Comparison of ENCODE assay signal across 10 mouse cellular contexts in genomic region chr2:132597226-132597625, GRCm38 (mm10). TPM values are rescaled to one million over a fixed set of nuclear protein-coding genes. Genes with fewer than 3 reads are reported as not detected.
DNase-seq lines count a peak whose midpoint lies in the region; ATAC-seq and TF ChIP-seq lines count a peak whose summit lies in the region.
"Had no signal": no experiment of that assay in that cellular context is flagged by ENCODE, and none has a peak within 500 bp of the region (broad histone marks: within the 10 kb centered on the region; RNA-seq: fewer than 3 reads in every experiment).

No protein-coding gene starts in this region.

- 0 out of 2 replicates have a peak overlapping the region, but pooled peaks have one; percentile 17 for H3K27ac ChIP-seq in olfactory bulb, adult 2 months (ENCODE audit: insufficient read depth, low read depth, low read length)
- H3K27ac ChIP-seq: embryonic facial prominence, embryonic 15.5 days; limb, embryonic 12.5 days had no signal

- peaks cover 5% of the 10 kb centered on the region; the same call in 1 of the 2 replicates for H3K4me1 ChIP-seq in olfactory bulb, adult 2 months (ENCODE audit: control insufficient read depth, insufficient read depth, low read length)
- H3K4me1 ChIP-seq: embryonic facial prominence, embryonic 15.5 days; hindbrain, embryonic 13.5 days had no signal

- no peak for TF ChIP-seq POLR2A in olfactory bulb, adult 2 months (IDR thresholded peaks at IDR 0.05; ENCODE audit: insufficient read depth, low read depth, low read length)

- WGBS in olfactory bulb, adult 2 months: 54% methylated on average over 8 of the region's 8 CpGs

- peak; percentile 20 for DNase-seq in CD4-positive helper T cell, adult 2 months (ENCODE audit: low read depth, low spot score)
- DNase-seq in CD8-positive naive resting alpha-beta T cell, adult 2 months (ENCODE audit: low read depth in 2 of 2, low spot score in 2 of 2): peak; percentile 26 to 49
- no peak for DNase-seq in urinary bladder, postnatal 14 days (ENCODE audit: low spot score)
- DNase-seq in cerebellum, adult 9-11 months: no peak
- no peak for DNase-seq in adrenal gland, adult 8-10 months

- TF ChIP-seq CTCF in olfactory bulb, adult 2 months (IDR thresholded peaks at IDR 0.05; ENCODE audit: insufficient read depth, low read depth, low read length): no peak

- ATAC-seq in hematopoietic stem cell, adult 5-6 weeks (replicated peaks in 1 of 2; ENCODE audit: insufficient read depth in 1 of 2, low FRiP score in 2 of 2, low TSS enrichment in 1 of 2, low read depth in 1 of 2, poor library complexity in 2 of 2, severe bottlenecking in 2 of 2): peak; percentile 73 to 87

- H3K4me3 ChIP-seq in olfactory bulb, adult 2 months (ENCODE audit: insufficient read depth, low read depth, low read length): no peak overlapping the region
- H3K4me3 ChIP-seq: embryonic facial prominence, embryonic 15.5 days; hindbrain, embryonic 13.5 days; limb, embryonic 12.5 days had no signal

RNA-seq across cellular contexts. Expression of gene Gpcpd1, which starts 9.7 kb away (rescaled TPM):
- 37.1 and 47.0 TPM in 2 replicates for total RNA-seq in hematopoietic stem cell, adult 5-6 weeks (2017)
- polyA plus RNA-seq in olfactory bulb, adult 2 months (2012; ENCODE audit: insufficient read depth, insufficient read length, low replicate concordance, missing spikeins): not detected in 2 replicates
- total RNA-seq in adrenal gland, adult 8-10 months (2022): 10 to 100 TPM; 19.5 to 61.3 (median 25.4) TPM

Comparison
In these comparisons a context has a peak if more than half of its experiments do, and no peak if none do; other contexts are left out.
1. DNase-seq: peak in CD4-positive helper T cell, adult 2 months (single experiment) and CD8-positive naive resting alpha-beta T cell, adult 2 months (2 of 2); none in urinary bladder, postnatal 14 days (single experiment), cerebellum, adult 9-11 months (single experiment) and adrenal gland, adult 8-10 months (single experiment).